Mouse (Mus musculus): Measurements from ENCODE around the gene Ttc13. TPM values are rescaled to one million over a fixed set of nuclear protein-coding genes. Genes with fewer than 3 reads are reported as not detected.

The Ttc13 gene
- polyA plus RNA-seq, 1 experiment from 2014 or later = 47.9 TPM

DNA sequence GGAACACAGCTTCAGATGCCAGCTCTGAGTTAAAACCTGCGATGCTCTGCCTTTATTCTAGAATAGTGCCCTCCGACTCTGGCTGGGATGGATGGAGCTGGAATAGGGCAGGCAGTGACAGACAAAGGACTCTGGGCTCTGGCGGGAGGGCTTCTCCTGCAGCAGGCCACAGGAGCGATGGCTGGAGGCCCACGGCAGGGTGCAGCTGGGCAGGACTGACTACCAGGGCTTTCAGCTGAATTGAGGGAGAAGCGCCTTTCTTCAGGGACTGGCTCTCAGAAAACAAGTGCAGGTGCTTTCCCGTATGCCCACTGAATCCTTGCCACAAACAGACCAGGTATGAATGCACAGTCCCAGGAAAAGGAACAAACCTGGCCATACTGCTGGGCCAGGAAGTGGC, 44.7 kb downstream of the Ttc13 start:
- H3K4me1 ChIP-seq (ENCODE audit: control insufficient read depth, insufficient read depth, low read length) = no peaks in the 10 kb centered on the region
- peak overlapping the region; percentile 48 for H3K9ac ChIP-seq (ENCODE audit: low read depth, low read length)
- no peaks in the 10 kb centered on the region for H3K9me3 ChIP-seq (ENCODE audit: control insufficient read depth, low read length)
- H3K36me3 ChIP-seq (ENCODE audit: control insufficient read depth, insufficient read depth, low read length) = peaks cover 55% of the 10 kb centered on the region
- 88% methylated on average over 7 of the region's 7 CpGs for WGBS
- no peak overlapping the region for H3K4me2 ChIP-seq (ENCODE audit: low read depth, low read length)
- H3K27ac ChIP-seq (replicated peaks; ENCODE audit: low read depth, low read length) = peak overlapping the region; percentile 59; the same call in 1 of the 2 replicates
- no peak overlapping the region for H3K4me3 ChIP-seq (ENCODE audit: low read depth, low read length)
- DNase-seq (ENCODE audit: low spot score) (no peak), ATAC-seq (ENCODE audit: low read depth) (no peak)
- no peaks in the 10 kb centered on the region for H3K27me3 ChIP-seq (replicated peaks; ENCODE audit: control insufficient read depth, insufficient read depth, low read length)

GRCm38 (mm10) chr8:124676661-124677060, 45.1 kb downstream of the Ttc13 start:
- 93% methylated on average over 4 of the region's 4 CpGs for WGBS
- no peaks in the 10 kb centered on the region for H3K9me3 ChIP-seq (ENCODE audit: control insufficient read depth, low read length)
- H3K4me1 ChIP-seq (ENCODE audit: control insufficient read depth, insufficient read depth, low read length) = no peaks in the 10 kb centered on the region
- H3K27me3 ChIP-seq (replicated peaks; ENCODE audit: control insufficient read depth, insufficient read depth, low read length) = no peaks in the 10 kb centered on the region
- ATAC-seq (ENCODE audit: low read depth) (no peak), DNase-seq (ENCODE audit: low spot score) (no peak)
- no peak overlapping the region for H3K27ac ChIP-seq (replicated peaks; ENCODE audit: low read depth, low read length)
- no peak overlapping the region for H3K4me2 ChIP-seq (ENCODE audit: low read depth, low read length)
- peaks cover 54% of the 10 kb centered on the region; the same call in 1 of the 2 replicates for H3K36me3 ChIP-seq (ENCODE audit: control insufficient read depth, insufficient read depth, low read length)
- H3K4me3 ChIP-seq (ENCODE audit: low read depth, low read length) = no peak overlapping the region
- H3K9ac ChIP-seq (ENCODE audit: low read depth, low read length) = peak overlapping the region; percentile 48; the same call in 1 of the 2 replicates

- no peak for DNase-seq (ENCODE audit: low spot score)
- peaks cover 38% of the 10 kb centered on the region for H3K36me3 ChIP-seq (ENCODE audit: control insufficient read depth, insufficient read depth, low read length)
- no peaks in the 10 kb centered on the region for H3K9me3 ChIP-seq (ENCODE audit: control insufficient read depth, low read length)
- ATAC-seq (ENCODE audit: low read depth) = no peak
- WGBS = 62% methylated on average over 2 of the region's 2 CpGs
- no peak overlapping the region for H3K4me2 ChIP-seq (ENCODE audit: low read depth, low read length)
- no peak overlapping the region for H3K9ac ChIP-seq (ENCODE audit: low read depth, low read length)
- no peak overlapping the region for H3K27ac ChIP-seq (replicated peaks; ENCODE audit: low read depth, low read length)
- no peaks in the 10 kb centered on the region for H3K27me3 ChIP-seq (replicated peaks; ENCODE audit: control insufficient read depth, insufficient read depth, low read length)
- H3K4me3 ChIP-seq (ENCODE audit: low read depth, low read length) = no peak overlapping the region
- H3K4me1 ChIP-seq (ENCODE audit: control insufficient read depth, insufficient read depth, low read length) = no peaks in the 10 kb centered on the region
Measured at GRCm38 (mm10) chr8:124672345-124672744, 49.4 kb downstream of the Ttc13 start.

DNA sequence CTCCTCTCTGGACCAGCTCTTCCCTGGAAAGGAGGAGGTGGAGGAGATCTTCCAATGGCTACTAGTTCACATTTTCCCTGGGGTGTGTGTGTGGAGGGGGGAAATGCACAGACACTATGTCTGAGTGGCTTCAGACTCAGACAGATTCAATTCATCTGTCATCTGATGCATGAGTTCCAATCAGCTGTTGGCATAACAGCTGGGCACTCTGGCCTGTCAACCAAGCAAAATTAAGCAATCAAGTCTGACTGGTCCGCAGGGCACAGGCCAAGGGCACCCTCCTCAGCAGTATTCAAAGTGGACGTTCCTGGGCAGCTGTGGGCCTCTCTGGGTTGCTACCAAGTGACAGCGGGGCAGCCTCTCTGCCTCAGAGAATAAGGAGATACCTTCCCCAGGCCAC, 53.0 kb downstream of the Ttc13 start:
- Histone ChIP-seq H3K36me3 (ENCODE audit: control insufficient read depth, insufficient read depth, low read length) (peaks cover 26% of the 10 kb centered on the region), H3K9ac (ENCODE audit: low read depth, low read length) (no peak overlapping the region), H3K4me3 (ENCODE audit: low read depth, low read length) (no peak overlapping the region), H3K27ac (replicated peaks; ENCODE audit: low read depth, low read length) (no peak overlapping the region), H3K4me1 (ENCODE audit: control insufficient read depth, insufficient read depth, low read length) (peaks cover under 1% of the 10 kb centered on the region; the same call in 1 of the 2 replicates), H3K9me3 (ENCODE audit: control insufficient read depth, low read length) (no peaks in the 10 kb centered on the region), H3K27me3 (replicated peaks; ENCODE audit: control insufficient read depth, insufficient read depth, low read length) (no peaks in the 10 kb centered on the region), H3K4me2 (ENCODE audit: low read depth, low read length) (no peak overlapping the region)
- 60% methylated on average over 3 of the region's 3 CpGs for WGBS
- ATAC-seq (ENCODE audit: low read depth) (peak; percentile 66; the same call in 1 of the 2 replicates), DNase-seq (ENCODE audit: low spot score) (no peak)

DNA sequence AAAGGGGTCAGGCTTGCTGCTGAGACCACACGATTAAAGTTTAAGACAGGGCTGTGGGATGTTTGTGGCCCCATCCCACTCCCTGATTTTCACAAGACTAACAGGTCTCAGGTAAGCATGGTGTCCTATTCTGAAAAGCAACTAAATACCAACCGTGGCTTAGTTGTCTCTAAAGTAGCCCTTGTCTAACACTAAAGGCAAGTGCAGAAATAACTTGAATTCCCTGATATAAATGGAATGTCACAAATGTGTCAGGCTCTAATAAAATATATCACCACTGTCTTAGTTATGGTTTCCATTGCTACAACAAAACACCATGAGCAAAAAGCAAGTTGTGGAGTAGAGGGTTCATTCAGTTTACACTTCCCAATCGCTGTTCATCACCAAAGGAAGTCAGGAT, 57.4 kb downstream of the Ttc13 start:
- Histone ChIP-seq H3K27me3 (replicated peaks; ENCODE audit: control insufficient read depth, insufficient read depth, low read length) (no peaks in the 10 kb centered on the region), H3K9ac (ENCODE audit: low read depth, low read length) (no peak overlapping the region), H3K4me3 (ENCODE audit: low read depth, low read length) (no peak overlapping the region), H3K4me1 (ENCODE audit: control insufficient read depth, insufficient read depth, low read length) (peaks cover 31% of the 10 kb centered on the region), H3K27ac (replicated peaks; ENCODE audit: low read depth, low read length) (no peak overlapping the region), H3K9me3 (ENCODE audit: control insufficient read depth, low read length) (no peaks in the 10 kb centered on the region), H3K36me3 (ENCODE audit: control insufficient read depth, insufficient read depth, low read length) (no peaks in the 10 kb centered on the region), H3K4me2 (ENCODE audit: low read depth, low read length) (no peak overlapping the region)
- DNase-seq (ENCODE audit: low spot score) (no peak), ATAC-seq (ENCODE audit: low read depth) (no peak)
- WGBS = 75% methylated on average over 3 of the region's 3 CpGs

GRCm38 (mm10) chr8:124663874-124664230, 57.9 kb downstream of the Ttc13 start:
- no peak for ATAC-seq (ENCODE audit: low read depth)
- H3K4me3 ChIP-seq (ENCODE audit: low read depth, low read length) = peak overlapping the region; percentile 89
- DNase-seq (ENCODE audit: low spot score) = no peak

GRCm38 (mm10) chr8:124663112-124663873, 58.5 kb downstream of the Ttc13 start, which contains the start of gene 2310022B05Rik:
2310022B05Rik (minus strand) TSS chr8:124663369.
- peak; percentile 93 for ATAC-seq (ENCODE audit: low read depth)
- WGBS = 2% methylated on average over 32 of the region's 69 CpGs

More at GRCm38 (mm10) chr8:124663874-124664230, 57.9 kb downstream of the Ttc13 start:
- H3K4me2 ChIP-seq (ENCODE audit: low read depth, low read length) = peak overlapping the region; percentile 69
- peak overlapping the region; percentile 95 for H3K9ac ChIP-seq (ENCODE audit: low read depth, low read length)
- no peaks in the 10 kb centered on the region for H3K36me3 ChIP-seq (ENCODE audit: control insufficient read depth, insufficient read depth, low read length)
- H3K4me1 ChIP-seq (ENCODE audit: control insufficient read depth, insufficient read depth, low read length) = peaks cover 34% of the 10 kb centered on the region
- WGBS = 49% methylated on average over 4 of the region's 4 CpGs
- H3K27ac ChIP-seq (replicated peaks; ENCODE audit: low read depth, low read length) = peak overlapping the region; percentile 94
- no peaks in the 10 kb centered on the region for H3K27me3 ChIP-seq (replicated peaks; ENCODE audit: control insufficient read depth, insufficient read depth, low read length)
- H3K9me3 ChIP-seq (ENCODE audit: control insufficient read depth, low read length) = no peaks in the 10 kb centered on the region

GRCm38 (mm10) chr8:124662446-124663111, 59.2 kb downstream of the Ttc13 start:
- Histone ChIP-seq H3K36me3 (ENCODE audit: control insufficient read depth, insufficient read depth, low read length) (no peaks in the 10 kb centered on the region), H3K9ac (ENCODE audit: low read depth, low read length) (peak overlapping the region; percentile 95), H3K27me3 (replicated peaks; ENCODE audit: control insufficient read depth, insufficient read depth, low read length) (no peaks in the 10 kb centered on the region), H3K4me1 (ENCODE audit: control insufficient read depth, insufficient read depth, low read length) (peaks cover 41% of the 10 kb centered on the region), H3K4me3 (ENCODE audit: low read depth, low read length) (peak overlapping the region; percentile 89), H3K4me2 (ENCODE audit: low read depth, low read length) (peak overlapping the region; percentile 69), H3K9me3 (ENCODE audit: control insufficient read depth, low read length) (no peaks in the 10 kb centered on the region), H3K27ac (replicated peaks; ENCODE audit: low read depth, low read length) (peak overlapping the region; percentile 94)
- no peak for DNase-seq (ENCODE audit: low spot score)
- under 1% methylated on average over 32 of the region's 49 CpGs for WGBS
- ATAC-seq (ENCODE audit: low read depth) = peak; percentile 58

More at GRCm38 (mm10) chr8:124663112-124663873, 58.5 kb downstream of the Ttc13 start, which contains the start of gene 2310022B05Rik:
- no peaks in the 10 kb centered on the region for H3K27me3 ChIP-seq (replicated peaks; ENCODE audit: control insufficient read depth, insufficient read depth, low read length)
- H3K4me1 ChIP-seq (ENCODE audit: control insufficient read depth, insufficient read depth, low read length) = peaks cover 37% of the 10 kb centered on the region
- no peaks in the 10 kb centered on the region for H3K9me3 ChIP-seq (ENCODE audit: control insufficient read depth, low read length)
- peak within 1 kb of the TSS; percentile 69 for H3K4me2 ChIP-seq (ENCODE audit: low read depth, low read length)
- peak; percentile 96 for DNase-seq (ENCODE audit: low spot score)
- H3K9ac ChIP-seq (ENCODE audit: low read depth, low read length) = peak within 1 kb of the TSS; percentile 95
- peak within 1 kb of the TSS; percentile 89 for H3K4me3 ChIP-seq (ENCODE audit: low read depth, low read length)
- H3K27ac ChIP-seq (replicated peaks; ENCODE audit: low read depth, low read length) = peak within 1 kb of the TSS; percentile 94
- H3K36me3 ChIP-seq (ENCODE audit: control insufficient read depth, insufficient read depth, low read length) = no peaks in the 10 kb centered on the region

Measured in embryonic facial prominence, embryonic 14.5 days (tissue).